Mouse (Mus musculus) limb, embryonic 11.5 days (tissue): ENCODE results near the gene Mylpf. TPM values are rescaled to one million over a fixed set of nuclear protein-coding genes. Genes with fewer than 3 reads are reported as not detected.

ENCODE experiments used
- ATAC-seq: fragments of 200-750 bp; cut with Nextera tagmentation; 2 replicates; pipeline ENCODE4 v1.8.0; 2017; ENCODE audit warnings: low read depth; ENCODE audit not compliant: insufficient number of reproducible peaks, low FRiP score, low TSS enrichment
- DNase-seq: peaks from one replicate; pipeline ENCODE4 v3.0.0-alpha.2; 2015; ENCODE audit warnings: low spot score
- H3K27ac ChIP-seq: fragments of 300-500 bp; sonication (generic); replicated peaks from 2 replicates; pipeline ENCODE4 v1.5.1; 2014; ENCODE audit warnings: low read depth, mild to moderate bottlenecking, low read length
- H3K27me3 ChIP-seq: fragments of 300-500 bp; sonication (generic); 2 replicates; pipeline ENCODE4 v1.6.1; 2014; ENCODE audit warnings: mild to moderate bottlenecking, low read length, mixed read lengths; ENCODE audit not compliant: control insufficient read depth, insufficient read depth
- H3K36me3 ChIP-seq: fragments of 300-500 bp; sonication (generic); 2 replicates; pipeline ENCODE4 v1.6.1; 2014; ENCODE audit warnings: mild to moderate bottlenecking, low read length, moderate library complexity, mixed read lengths; ENCODE audit not compliant: control insufficient read depth, insufficient read depth
- H3K4me1 ChIP-seq: fragments of 300-500 bp; sonication (generic); 2 replicates; pipeline ENCODE4 v1.6.1; 2014; ENCODE audit warnings: low read length, mixed read lengths; ENCODE audit not compliant: control insufficient read depth, insufficient read depth
- H3K4me2 ChIP-seq: fragments of 300-500 bp; sonication (generic); 2 replicates; pipeline ENCODE4 v1.6.1; 2014; ENCODE audit warnings: low read depth, mild to moderate bottlenecking, moderate library complexity; ENCODE audit not compliant: severe bottlenecking
- H3K4me3 ChIP-seq: fragments of 300-500 bp; sonication (generic); 2 replicates; pipeline ENCODE4 v1.5.1; 2014; ENCODE audit warnings: low read depth, low read length
- H3K9ac ChIP-seq: fragments of 300-500 bp; sonication (generic); 2 replicates; pipeline ENCODE4 v1.6.1; 2014; ENCODE audit warnings: mild to moderate bottlenecking, low read length
- H3K9me3 ChIP-seq: fragments of 300-500 bp; sonication (generic); 2 replicates; pipeline ENCODE4 v1.6.1; 2016; ENCODE audit warnings: low read length; ENCODE audit not compliant: control insufficient read depth
- WGBS: fragments of 180-500 bp; shearing (Covaris S2); extraction: QIAGEN DNeasy Blood & Tissue Kit; methylation state at CpG from one replicate; pipeline ENCODE4 v1.1.7; 2014; 5-methylcytosine and 5-hydroxymethylcytosine counted together
- polyA plus RNA-seq: library from polyadenylated mRNA; unstranded; fragments of >200 nt; fragmentation: Nextera tagmentation; extraction: Ambion mirVana; gene quantifications from 2 replicates; pipeline ENCODE4 v1.2.1, GENCODE M21; 2014

Mylpf gene
- polyA plus RNA-seq, 1 experiment from 2014 or later, result 33.7 TPM

DNA sequence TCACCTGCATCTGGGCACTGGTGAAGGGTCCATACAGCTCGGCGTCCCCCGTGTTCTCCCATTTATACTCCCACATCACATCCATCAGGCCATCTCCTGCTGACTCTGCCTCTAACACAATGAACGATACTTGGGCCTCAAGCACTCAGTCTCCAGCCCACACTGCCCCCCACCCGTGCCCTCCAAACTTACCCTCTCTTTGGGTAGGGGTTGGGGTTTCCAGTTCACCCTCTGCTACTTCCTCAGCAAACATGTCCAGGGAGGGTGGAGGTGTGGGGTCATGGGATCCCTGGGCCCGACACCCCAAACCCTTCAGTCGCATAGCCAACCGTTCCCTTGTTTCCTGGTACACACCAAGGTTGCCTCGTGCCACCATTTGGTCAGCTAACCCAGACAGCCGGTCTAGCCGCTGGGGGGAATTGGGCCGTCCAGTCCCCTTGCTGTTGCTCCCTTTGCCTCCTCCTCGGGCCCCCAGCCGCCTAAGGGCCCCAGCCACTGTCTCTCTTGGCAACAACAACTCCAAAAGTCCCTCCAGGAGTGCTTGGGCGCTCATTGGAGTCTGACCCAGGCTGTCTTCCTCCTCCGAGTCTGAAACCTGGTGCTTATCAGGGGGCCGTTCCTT, 14.6 kb upstream of the Mylpf start:
- H3K4me2 ChIP-seq, result peak overlapping the region; percentile 89
- ATAC-seq (no peak), DNase-seq (no peak)
- WGBS, result 95% methylated on average over 17 of the region's 17 CpGs
- H3K9ac ChIP-seq, result peak overlapping the region; percentile 87
- no peaks in the 10 kb centered on the region for H3K27me3 ChIP-seq
- peaks cover 14% of the 10 kb centered on the region for H3K4me1 ChIP-seq
- H3K9me3 ChIP-seq, result no peaks in the 10 kb centered on the region
- H3K36me3 ChIP-seq, result peaks cover 39% of the 10 kb centered on the region
- no peak overlapping the region for H3K27ac ChIP-seq
- 0 out of 2 replicates have a peak overlapping the region, but pooled peaks have one; percentile 6 for H3K4me3 ChIP-seq

DNA sequence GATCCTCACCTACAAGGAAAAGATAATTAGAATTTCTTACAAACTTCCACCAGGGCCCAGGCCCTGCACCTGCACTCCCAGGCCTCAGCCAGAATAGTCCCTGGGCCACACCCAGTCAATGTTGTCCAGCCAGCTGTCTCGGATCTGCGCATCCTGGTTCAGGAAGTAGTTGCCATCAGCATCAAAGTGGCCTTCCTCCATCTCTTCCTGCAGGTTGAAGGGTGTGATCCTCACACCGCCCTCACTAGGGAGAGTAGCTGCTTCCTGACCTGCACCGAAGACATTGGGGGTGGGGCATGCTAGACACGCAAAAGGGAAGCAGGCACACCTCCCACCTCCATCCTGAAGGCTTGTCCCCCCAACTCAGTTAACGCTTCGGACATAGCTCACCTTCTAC, 14.1 kb upstream of the Mylpf start:
- peak overlapping the region; percentile 89 for H3K4me2 ChIP-seq
- H3K27me3 ChIP-seq, result no peaks in the 10 kb centered on the region
- WGBS, result 83% methylated on average over 7 of the region's 7 CpGs
- no peak overlapping the region; the same call in 1 of the 2 replicates for H3K27ac ChIP-seq
- no peak for ATAC-seq
- no peak for DNase-seq
- H3K36me3 ChIP-seq, result peaks cover 39% of the 10 kb centered on the region
- H3K4me1 ChIP-seq, result peaks cover 14% of the 10 kb centered on the region
- H3K9ac ChIP-seq, result peak overlapping the region; percentile 87
- no peaks in the 10 kb centered on the region for H3K9me3 ChIP-seq
- H3K4me3 ChIP-seq, result peak overlapping the region; percentile 72

DNA sequence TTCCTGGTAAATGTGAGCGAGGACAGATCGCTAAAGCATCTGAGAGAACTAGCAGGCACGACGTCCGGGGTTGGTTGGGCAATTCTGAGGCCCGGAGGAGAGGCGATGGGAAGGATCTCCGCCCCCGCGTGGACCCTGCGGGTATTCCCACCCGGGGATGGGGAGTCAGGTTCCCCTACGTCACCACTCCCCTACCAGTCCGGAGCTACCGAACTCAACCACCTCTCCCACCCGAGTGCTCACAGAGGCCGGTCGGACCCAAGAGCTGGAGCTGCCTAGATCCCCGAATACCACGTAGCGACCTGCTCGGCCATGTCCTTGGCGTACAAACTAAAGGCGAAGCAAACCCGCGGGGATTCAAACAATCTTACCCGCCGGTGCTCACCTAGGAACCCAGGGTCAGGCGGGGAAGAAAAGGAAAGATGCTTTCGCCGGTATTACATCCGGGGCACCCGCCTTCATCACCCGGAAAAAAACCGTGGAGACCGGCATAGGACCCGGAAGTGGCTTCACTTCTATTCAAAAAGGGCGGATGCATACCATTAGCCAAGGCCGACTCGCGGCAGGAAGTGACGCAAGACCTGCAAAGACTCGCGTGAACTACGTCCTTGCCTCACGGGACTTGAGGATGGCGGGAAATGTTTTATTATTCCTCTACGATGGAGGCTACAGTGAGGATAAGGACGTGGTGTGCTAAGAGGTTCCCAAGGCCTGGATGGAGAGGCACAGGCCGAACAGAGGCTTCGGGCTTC, 13.0 kb upstream of the Mylpf start, which contains the start of gene Cd2bp2:
TSS of gene Cd2bp2 (minus strand) at position 507 of the 752 bp plus-strand sequence.
- peak; percentile 96 for ATAC-seq
- peak within 1 kb of the TSS; percentile 91 for H3K27ac ChIP-seq
- no peaks in the 10 kb centered on the region for H3K27me3 ChIP-seq
- peak; percentile 96 for DNase-seq
- H3K36me3 ChIP-seq, result peaks cover 42% of the 10 kb centered on the region
- no peaks in the 10 kb centered on the region for H3K9me3 ChIP-seq
- H3K9ac ChIP-seq, result peak within 1 kb of the TSS; percentile 87
- peaks cover 14% of the 10 kb centered on the region for H3K4me1 ChIP-seq
- H3K4me3 ChIP-seq, result peak within 1 kb of the TSS; percentile 72
- peak within 1 kb of the TSS; percentile 89 for H3K4me2 ChIP-seq
- WGBS, result under 1% methylated on average over 51 of the region's 51 CpGs

- H3K9me3 ChIP-seq, result no peaks in the 10 kb centered on the region
- 65% methylated on average over 11 of the region's 11 CpGs for WGBS
- peaks cover 45% of the 10 kb centered on the region for H3K36me3 ChIP-seq
- H3K27ac ChIP-seq, result peak overlapping the region; percentile 91; the same call in 1 of the 2 replicates
- H3K27me3 ChIP-seq, result no peaks in the 10 kb centered on the region
- H3K4me1 ChIP-seq, result peaks cover 14% of the 10 kb centered on the region
- H3K4me2 ChIP-seq, result peak overlapping the region; percentile 52
- H3K9ac ChIP-seq, result peak overlapping the region; percentile 83
- DNase-seq (no peak), ATAC-seq (no peak)
- peak overlapping the region; percentile 72 for H3K4me3 ChIP-seq
These were observed 12.2 kb upstream of the Mylpf start for GRCm38 (mm10) chr7:127196484-127196883.

- no peak overlapping the region for H3K27ac ChIP-seq
- WGBS, result 60% methylated on average over 2 of the region's 2 CpGs
These were observed 2.1 kb upstream of the Mylpf start for GRCm38 (mm10) chr7:127206606-127207005.

DNA sequence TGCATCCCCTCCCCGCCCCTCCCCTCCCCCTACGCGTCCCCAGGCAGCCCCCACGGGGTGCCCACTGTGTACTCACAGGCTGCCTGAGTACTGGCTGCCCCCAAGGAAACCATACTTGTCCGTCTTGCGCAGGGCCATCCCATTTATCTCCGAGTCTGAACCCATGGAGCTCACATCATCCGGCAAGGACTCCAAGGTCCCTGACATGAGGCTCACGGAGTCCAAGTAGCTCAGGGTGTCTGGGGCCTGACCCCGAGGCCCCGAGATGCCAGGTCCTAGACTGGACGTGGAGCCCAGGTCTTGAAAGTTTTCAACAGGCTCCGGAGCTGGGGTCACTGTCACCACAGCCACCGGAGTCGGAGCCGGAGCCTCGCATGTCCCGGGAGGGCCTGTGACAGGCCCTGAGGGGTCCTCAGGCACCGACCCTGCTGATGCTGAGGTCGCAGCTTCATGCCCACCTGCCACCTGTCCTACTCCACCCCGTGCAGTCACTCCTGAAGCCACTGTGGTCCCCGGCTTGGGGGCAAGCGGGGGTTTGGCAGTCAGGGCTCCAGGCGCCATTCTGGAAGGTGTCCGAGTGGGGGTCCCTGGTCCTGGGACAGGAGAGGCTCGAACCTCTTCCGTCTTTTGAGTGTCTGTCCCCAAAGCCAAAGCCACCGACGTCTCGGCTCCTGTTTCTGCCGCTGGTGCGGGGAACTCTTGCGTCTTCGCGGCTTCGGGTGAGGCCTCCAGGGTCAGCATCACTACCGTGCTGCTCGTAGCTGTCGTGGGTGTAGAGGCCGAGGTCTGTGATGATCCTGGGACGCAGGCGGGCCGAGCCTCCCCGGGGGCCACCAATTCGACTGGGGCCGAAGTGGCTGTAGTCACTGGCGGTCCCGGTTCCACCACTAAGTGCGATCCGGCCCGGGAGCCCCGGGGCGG, 1.1 kb upstream of the Mylpf start:
- H3K4me2 ChIP-seq, result peak overlapping the region; percentile 96
- DNase-seq, result peak; percentile 56
- peak; percentile 7; the same call in 1 of the 2 replicates for ATAC-seq
- H3K4me1 ChIP-seq, result peaks cover 13% of the 10 kb centered on the region
- peak overlapping the region; percentile 92 for H3K4me3 ChIP-seq
- no peaks in the 10 kb centered on the region for H3K27me3 ChIP-seq
- under 1% methylated on average over 53 of the region's 53 CpGs for WGBS
- H3K9ac ChIP-seq, result peak overlapping the region; percentile 84
- peak overlapping the region; percentile 86 for H3K27ac ChIP-seq
- H3K36me3 ChIP-seq, result peaks cover 10% of the 10 kb centered on the region; the same call in 1 of the 2 replicates
- no peaks in the 10 kb centered on the region for H3K9me3 ChIP-seq

More at GRCm38 (mm10) chr7:127206606-127207005, 2.1 kb upstream of the Mylpf start:
- peaks cover 10% of the 10 kb centered on the region; the same call in 1 of the 2 replicates for H3K36me3 ChIP-seq
- peak overlapping the region; percentile 84; the same call in 1 of the 2 replicates for H3K9ac ChIP-seq
- no peaks in the 10 kb centered on the region for H3K9me3 ChIP-seq
- peak overlapping the region; percentile 96 for H3K4me2 ChIP-seq
- H3K4me1 ChIP-seq, result peaks cover 13% of the 10 kb centered on the region
- no peaks in the 10 kb centered on the region for H3K27me3 ChIP-seq
- DNase-seq, result no peak
- peak overlapping the region; percentile 92 for H3K4me3 ChIP-seq
- ATAC-seq, result no peak

DNA sequence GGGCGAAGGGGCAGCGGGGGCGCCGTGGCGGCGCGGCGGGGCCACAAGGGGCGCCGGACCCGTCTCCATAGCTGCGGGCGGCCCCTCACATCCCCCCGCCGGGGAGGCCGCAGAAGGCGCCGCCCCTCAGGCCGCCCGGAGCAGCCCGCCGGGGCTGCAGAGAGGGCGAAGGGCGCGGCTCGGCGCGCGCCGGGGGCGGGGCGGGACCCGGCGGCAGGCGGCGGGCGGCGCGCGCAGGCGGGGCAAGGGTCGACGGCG, 466 bp upstream of the Mylpf start, which contains the start of gene Tbc1d10b:
TSS of gene Tbc1d10b (minus strand) at position 174 of the 258 bp plus-strand sequence.
- peak; percentile 36 for ATAC-seq

GRCm38 (mm10) chr7:127209851-127210250, 1.2 kb downstream of the Mylpf start:
- Histone ChIP-seq H3K4me3 (no peak overlapping the region), H3K9ac (no peak overlapping the region), H3K27me3 (no peaks in the 10 kb centered on the region), H3K27ac (no peak overlapping the region), H3K36me3 (no peaks in the 10 kb centered on the region), H3K4me2 (peak overlapping the region; percentile 54; the same call in 1 of the 2 replicates), H3K4me1 (peaks cover 13% of the 10 kb centered on the region), H3K9me3 (no peaks in the 10 kb centered on the region)
- no peak for DNase-seq
- WGBS, result 83% methylated on average over 5 of the region's 5 CpGs
- no peak for ATAC-seq

More for the DNA sequence above, 466 bp upstream of the Mylpf start, which contains the start of gene Tbc1d10b:
- Histone ChIP-seq H3K9me3 (no peaks in the 10 kb centered on the region), H3K4me2 (peak within 1 kb of the TSS; percentile 96), H3K27me3 (no peaks in the 10 kb centered on the region), H3K36me3 (peaks cover 5% of the 10 kb centered on the region; the same call in 1 of the 2 replicates), H3K9ac (peak within 1 kb of the TSS; percentile 84), H3K27ac (peak within 1 kb of the TSS; percentile 86), H3K4me3 (peak within 1 kb of the TSS; percentile 92), H3K4me1 (peaks cover 13% of the 10 kb centered on the region)
- no peak for DNase-seq
- under 1% methylated on average over 26 of the region's 44 CpGs for WGBS
